ENCODE assay signal across 28 mouse cellular contexts in the genomic region with DNA sequence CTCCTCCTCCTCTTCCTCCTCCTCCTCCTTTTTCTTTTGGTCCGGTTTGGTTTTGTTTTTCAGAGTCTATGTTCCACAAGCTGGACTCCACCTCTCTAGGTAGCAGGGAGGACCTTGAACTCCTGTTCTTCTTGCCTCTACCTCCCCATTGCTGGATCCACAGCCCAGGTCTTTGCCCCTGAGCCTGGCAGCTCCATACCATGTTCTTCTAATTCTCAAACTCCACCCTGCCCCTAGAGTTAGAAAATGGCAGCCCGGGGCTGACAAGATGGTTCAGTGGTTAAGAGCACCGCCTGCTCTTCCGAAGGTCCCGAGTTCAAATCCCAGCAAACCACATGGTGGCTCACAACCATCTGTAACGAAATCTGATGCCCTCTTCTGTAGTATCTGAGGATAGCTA. TPM values are rescaled to one million over a fixed set of nuclear protein-coding genes. Genes with fewer than 3 reads are reported as not detected.
DNase-seq lines count a peak whose midpoint lies in the region; ATAC-seq lines count a peak whose summit lies in the region.
"Had no signal": no experiment of that assay in that cellular context is flagged by ENCODE, and none has a peak within 500 bp of the region (broad histone marks: within the 10 kb centered on the region; RNA-seq: fewer than 3 reads in every experiment).

No protein-coding gene starts in this region.

- no peaks in the 10 kb centered on the region for H3K9me3 ChIP-seq in midbrain, embryonic 11.5 days (ENCODE audit: control insufficient read depth, low read length)
- no peaks in the 10 kb centered on the region for H3K9me3 ChIP-seq in midbrain, embryonic 13.5 days
- no peaks in the 10 kb centered on the region for H3K9me3 ChIP-seq in hindbrain, embryonic 11.5 days (ENCODE audit: control insufficient read depth, low read length)
- H3K9me3 ChIP-seq: embryonic facial prominence, embryonic 12.5 days; embryonic facial prominence, embryonic 15.5 days; heart, embryonic 10.5 days; heart, embryonic 13.5 days; hindbrain, embryonic 13.5 days; intestine, embryonic 15.5 days had no signal

- WGBS in midbrain, embryonic 11.5 days: 86% methylated on average over 6 of the region's 6 CpGs
- 94% methylated on average over 5 of the region's 6 CpGs for WGBS in midbrain, embryonic 13.5 days
- WGBS in hindbrain, embryonic 11.5 days: 95% methylated on average over 6 of the region's 6 CpGs

- H3K27me3 ChIP-seq in midbrain, embryonic 11.5 days (ENCODE audit: control insufficient read depth, insufficient read depth, low read length): no peaks in the 10 kb centered on the region
- no peaks in the 10 kb centered on the region for H3K27me3 ChIP-seq in midbrain, embryonic 13.5 days
- no peaks in the 10 kb centered on the region for H3K27me3 ChIP-seq in hindbrain, embryonic 11.5 days (ENCODE audit: control insufficient read depth, insufficient read depth, low read length)
- H3K27me3 ChIP-seq: CH12.LX; embryonic facial prominence, embryonic 12.5 days; embryonic facial prominence, embryonic 15.5 days; heart, embryonic 13.5 days; hindbrain, embryonic 13.5 days; intestine, embryonic 15.5 days; Patski had no signal

- H3K4me3 ChIP-seq in midbrain, embryonic 11.5 days (ENCODE audit: low read depth, low read length): no peak overlapping the region
- no peak overlapping the region for H3K4me3 ChIP-seq in midbrain, embryonic 13.5 days (replicated peaks)
- H3K4me3 ChIP-seq in hindbrain, embryonic 11.5 days (ENCODE audit: low read depth, low read length): no peak overlapping the region
- H3K4me3 ChIP-seq: embryonic facial prominence, embryonic 12.5 days; embryonic facial prominence, embryonic 15.5 days; heart, adult 2 months; heart, embryonic 10.5 days; heart, embryonic 13.5 days; hindbrain, embryonic 13.5 days; intestine, embryonic 15.5 days had no signal

- no peak overlapping the region for H3K27ac ChIP-seq in midbrain, embryonic 11.5 days (ENCODE audit: low read depth, low read length)
- no peak overlapping the region for H3K27ac ChIP-seq in midbrain, embryonic 13.5 days
- H3K27ac ChIP-seq in hindbrain, embryonic 11.5 days (ENCODE audit: low read depth, low read length): no peak overlapping the region
- H3K27ac ChIP-seq: embryonic facial prominence, embryonic 12.5 days; embryonic facial prominence, embryonic 15.5 days; heart, adult 2 months; heart, embryonic 10.5 days; heart, embryonic 13.5 days; hindbrain, embryonic 13.5 days; intestine, embryonic 15.5 days had no signal

- no peak for ATAC-seq in midbrain, embryonic 11.5 days (ENCODE audit: low FRiP score)
- ATAC-seq in midbrain, embryonic 13.5 days: no peak
- ATAC-seq in hindbrain, embryonic 11.5 days (ENCODE audit: low FRiP score): no peak
- ATAC-seq: activated CD4-positive, CD25-positive, alpha-beta regulatory T cell, adult 4 months; forebrain, embryonic 14.5 days; forebrain, postnatal 0 days; hindbrain, embryonic 16.5 days; intestine, embryonic 15.5 days; Patski had no signal

- H3K36me3 ChIP-seq in midbrain, embryonic 11.5 days (ENCODE audit: control insufficient read depth, insufficient read depth, low read length): no peaks in the 10 kb centered on the region
- no peaks in the 10 kb centered on the region for H3K36me3 ChIP-seq in midbrain, embryonic 13.5 days
- no peaks in the 10 kb centered on the region for H3K36me3 ChIP-seq in hindbrain, embryonic 11.5 days (ENCODE audit: control insufficient read depth, insufficient read depth, low read length)
- H3K36me3 ChIP-seq: embryonic facial prominence, embryonic 12.5 days; embryonic facial prominence, embryonic 15.5 days; heart, embryonic 10.5 days; heart, embryonic 13.5 days; hindbrain, embryonic 13.5 days; intestine, embryonic 15.5 days had no signal

- no peaks in the 10 kb centered on the region for H3K4me1 ChIP-seq in midbrain, embryonic 11.5 days (ENCODE audit: control insufficient read depth, insufficient read depth, low read length)
- H3K4me1 ChIP-seq in midbrain, embryonic 13.5 days (replicated peaks): no peaks in the 10 kb centered on the region
- H3K4me1 ChIP-seq in hindbrain, embryonic 11.5 days (replicated peaks; ENCODE audit: control insufficient read depth, insufficient read depth, low read length): no peaks in the 10 kb centered on the region
- H3K4me1 ChIP-seq: embryonic facial prominence, embryonic 12.5 days; embryonic facial prominence, embryonic 15.5 days; heart, embryonic 10.5 days; heart, embryonic 13.5 days; hindbrain, embryonic 13.5 days; intestine, embryonic 15.5 days had no signal

- no peak overlapping the region for H3K9ac ChIP-seq in midbrain, embryonic 11.5 days (ENCODE audit: low read length)
- H3K9ac ChIP-seq in midbrain, embryonic 13.5 days (replicated peaks): no peak overlapping the region
- no peak overlapping the region for H3K9ac ChIP-seq in hindbrain, embryonic 11.5 days (ENCODE audit: low read depth, low read length)
- H3K9ac ChIP-seq: embryonic facial prominence, embryonic 12.5 days; embryonic facial prominence, embryonic 15.5 days; forebrain, postnatal 0 days; heart, embryonic 13.5 days; hindbrain, embryonic 13.5 days; intestine, embryonic 15.5 days had no signal

- H3K4me2 ChIP-seq in midbrain, embryonic 11.5 days: no peak overlapping the region
- H3K4me2 ChIP-seq in midbrain, embryonic 13.5 days (replicated peaks): no peak overlapping the region
- no peak overlapping the region for H3K4me2 ChIP-seq in hindbrain, embryonic 11.5 days (replicated peaks; ENCODE audit: low read depth, low read length)
- H3K4me2 ChIP-seq: embryonic facial prominence, embryonic 12.5 days; embryonic facial prominence, embryonic 15.5 days; heart, embryonic 13.5 days; hindbrain, embryonic 13.5 days; intestine, embryonic 15.5 days had no signal

- DNase-seq in midbrain, embryonic 11.5 days (ENCODE audit: low spot score, missing footprints): peak; percentile 65
- DNase-seq in ES-CJ7 (ENCODE audit: low read depth, low spot score) (peak; percentile 46), ZHBTc4 (ENCODE audit: low read depth, low spot score) (peak; percentile 42)
- DNase-seq in hindbrain, embryonic 11.5 days (ENCODE audit: low spot score): no peak
- no peak for DNase-seq in embryo, embryonic 10 days (ENCODE audit: low spot score)
- DNase-seq: adrenal gland, adult 8-10 months; adrenal gland, postnatal 25 days; B cell, adult 2 months; cerebellum, adult 18-20 months; cerebellum, adult 9-10 months; cerebellum, postnatal 14 days; forebrain, postnatal 0 days; gastrocnemius, postnatal 25 days; heart, adult 2 months; heart, postnatal 14 days; kidney, adult 11 months had no signal

RNA-seq across cellular contexts. Expression of a gene that starts 1.4 kb away (rescaled TPM):
- 21.0 and 22.2 TPM in 2 replicates for polyA plus RNA-seq in midbrain, embryonic 11.5 days (2014; fragmentation: Nextera tagmentation; extraction: Ambion mirVana)
- polyA plus RNA-seq in midbrain, embryonic 13.5 days (2015; fragmentation: Nextera tagmentation; extraction: Ambion mirVana): 18.2 and 21.8 TPM in 2 replicates
- polyA plus RNA-seq in hindbrain, embryonic 11.5 days (2014; fragmentation: Nextera tagmentation; extraction: Ambion mirVana): 21.6 and 23.4 TPM in 2 replicates

RNA-seq across cellular contexts. Expression of a gene that starts 14.9 kb away (rescaled TPM):
- polyA plus RNA-seq in midbrain, embryonic 11.5 days (2014; fragmentation: Nextera tagmentation; extraction: Ambion mirVana): 4.6 and 5.6 TPM in 2 replicates
- polyA plus RNA-seq in midbrain, embryonic 13.5 days (2015; fragmentation: Nextera tagmentation; extraction: Ambion mirVana): 6.8 and 7.9 TPM in 2 replicates
- polyA plus RNA-seq in hindbrain, embryonic 11.5 days (2014; fragmentation: Nextera tagmentation; extraction: Ambion mirVana): 5.7 and 5.8 TPM in 2 replicates

Comparison
In these comparisons a context has a peak if more than half of its experiments do, and no peak if none do; other contexts are left out.
1. DNase-seq: peak in midbrain, embryonic 11.5 days (single experiment), ES-CJ7 (single experiment) and ZHBTc4 (single experiment); none in hindbrain, embryonic 11.5 days (single experiment) and embryo, embryonic 10 days (single experiment).